ENCODE assay signal across 9 mouse cellular contexts in the genomic region with DNA sequence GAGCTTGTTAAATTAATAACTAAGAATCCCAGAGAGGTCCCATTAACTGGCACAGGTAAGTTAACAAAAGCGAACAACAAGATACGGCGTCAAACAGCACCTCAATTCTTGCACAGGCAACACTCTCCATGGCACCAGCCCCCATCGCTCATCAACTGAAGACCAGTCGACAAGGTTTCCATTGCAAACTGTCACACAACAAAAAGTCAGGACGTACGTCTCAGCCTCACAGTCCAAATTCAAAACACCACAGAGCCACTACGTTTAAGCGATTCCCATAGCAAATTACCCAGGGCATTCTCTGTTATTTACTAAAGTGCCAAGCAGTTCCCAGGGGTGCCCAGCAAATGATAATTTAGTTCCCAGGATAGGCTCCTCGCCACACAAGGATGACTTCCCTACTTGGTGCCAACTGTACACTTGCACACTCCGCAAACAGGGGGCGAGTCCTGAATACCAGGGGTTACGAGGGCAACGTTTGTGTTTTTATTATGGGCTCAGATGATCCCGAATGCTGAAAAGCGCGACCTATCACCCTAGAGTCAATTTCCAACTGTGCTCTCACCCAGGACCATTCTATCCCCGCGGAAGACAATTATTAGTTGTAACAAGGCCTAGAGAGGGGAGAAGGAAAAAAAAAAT. TPM values are rescaled to one million over a fixed set of nuclear protein-coding genes. Genes with fewer than 3 reads are reported as not detected.
A peak's percentile ranks its signal among the peaks of the same experiment; 100 is the strongest.
DNase-seq lines count a peak whose midpoint lies in the region; ATAC-seq and TF ChIP-seq lines count a peak whose summit lies in the region.
"Had no signal": no experiment of that assay in that cellular context is flagged by ENCODE, and none has a peak within 500 bp of the region (broad histone marks: within the 10 kb centered on the region; RNA-seq: fewer than 3 reads in every experiment).

No protein-coding gene starts in this region.

- peak; percentile 36 for DNase-seq in cerebellum, adult 11-12 months
- peak; percentile 24 for DNase-seq in thymus, postnatal 25 days

- H3K36me3 ChIP-seq in ES-Bruce4 (ENCODE audit: control insufficient read depth, insufficient read depth, low read length, poor library complexity, severe bottlenecking) = no peaks in the 10 kb centered on the region
- no peaks in the 10 kb centered on the region for H3K36me3 ChIP-seq in heart, embryonic 12.5 days
- no peaks in the 10 kb centered on the region for H3K36me3 ChIP-seq in kidney, embryonic 16.5 days (ENCODE audit: insufficient read depth, low read length)

- no peak for TF ChIP-seq EP300 in ES-Bruce4 (IDR thresholded peaks at IDR 0.05; ENCODE audit: insufficient read depth, low read depth, low read length)

- H3K4me1 ChIP-seq in ES-Bruce4 (ENCODE audit: control insufficient read depth, insufficient read depth, low read length) = no peaks in the 10 kb centered on the region
- peaks cover 6% of the 10 kb centered on the region; the same call in 1 of the 2 replicates for H3K4me1 ChIP-seq in cortical plate, adult 2 months (ENCODE audit: control insufficient read depth, insufficient read depth, low read length)
- H3K4me1 ChIP-seq in heart, embryonic 12.5 days (replicated peaks) = peaks cover 19% of the 10 kb centered on the region
- H3K4me1 ChIP-seq in kidney, embryonic 16.5 days (ENCODE audit: insufficient read depth, low read length) = peaks cover 24% of the 10 kb centered on the region

- no peak for TF ChIP-seq POLR2A in ES-Bruce4 (IDR thresholded peaks at IDR 0.05; ENCODE audit: insufficient read depth, low read length)
- TF ChIP-seq POLR2A in cortical plate, adult 2 months (IDR thresholded peaks at IDR 0.05; ENCODE audit: extremely low read depth, insufficient read depth, low read length) = no peak

- peak overlapping the region; percentile 87 for H3K4me3 ChIP-seq in ES-Bruce4 (ENCODE audit: low read depth, low read length)
- H3K4me3 ChIP-seq in cortical plate, adult 2 months (ENCODE audit: insufficient read depth, low read length) = peak overlapping the region; percentile 66
- peak overlapping the region; percentile 100 for H3K4me3 ChIP-seq in heart, embryonic 12.5 days
- H3K4me3 ChIP-seq in kidney, embryonic 16.5 days (ENCODE audit: low read length) = peak overlapping the region; percentile 98

- no peak for ATAC-seq in cerebellum, adult (ENCODE audit: insufficient number of reproducible peaks, low FRiP score, low TSS enrichment)
- ATAC-seq in heart, embryonic 12.5 days (ENCODE audit: insufficient number of reproducible peaks, low FRiP score) = no peak
- ATAC-seq in kidney, embryonic 16.5 days (ENCODE audit: low FRiP score, low TSS enrichment) = no peak
- peak; percentile 51 for ATAC-seq in megakaryocyte-erythroid progenitor cell, adult 5-6 weeks (replicated peaks; ENCODE audit: low FRiP score, low TSS enrichment, poor library complexity, severe bottlenecking)

- H3K9ac ChIP-seq in ES-Bruce4 (ENCODE audit: low read depth, poor library complexity, severe bottlenecking) = peak overlapping the region; percentile 100
- peak overlapping the region; percentile 98 for H3K9ac ChIP-seq in heart, embryonic 12.5 days
- peak overlapping the region; percentile 99 for H3K9ac ChIP-seq in kidney, embryonic 16.5 days (replicated peaks; ENCODE audit: low read length)

- peak overlapping the region; percentile 82 for H3K4me2 ChIP-seq in heart, embryonic 12.5 days
- H3K4me2 ChIP-seq in kidney, embryonic 16.5 days (replicated peaks; ENCODE audit: low read depth, low read length) = peak overlapping the region; percentile 65

- no peaks in the 10 kb centered on the region for H3K9me3 ChIP-seq in ES-Bruce4 (replicated peaks; ENCODE audit: control insufficient read depth, insufficient read depth, low read length, poor library complexity, severe bottlenecking)
- H3K9me3 ChIP-seq in heart, embryonic 12.5 days (replicated peaks) = no peaks in the 10 kb centered on the region
- no peaks in the 10 kb centered on the region for H3K9me3 ChIP-seq in kidney, embryonic 16.5 days (ENCODE audit: low read length)

- WGBS in heart, embryonic 12.5 days = 1% methylated on average over 19 of the region's 19 CpGs
- WGBS in kidney, embryonic 16.5 days = under 1% methylated on average over 19 of the region's 19 CpGs

- no peak for TF ChIP-seq CTCF in ES-Bruce4 (IDR thresholded peaks at IDR 0.05; ENCODE audit: low read depth, low read length)
- TF ChIP-seq CTCF in cortical plate, adult 2 months (IDR thresholded peaks at IDR 0.05; ENCODE audit: extremely low read depth, insufficient read depth, low read length) = no peak

- no peaks in the 10 kb centered on the region for H3K27me3 ChIP-seq in ES-Bruce4 (ENCODE audit: control insufficient read depth, insufficient read depth, low read length, poor library complexity, severe bottlenecking)
- no peaks in the 10 kb centered on the region for H3K27me3 ChIP-seq in heart, embryonic 12.5 days (replicated peaks)
- no peaks in the 10 kb centered on the region for H3K27me3 ChIP-seq in kidney, embryonic 16.5 days (ENCODE audit: insufficient read depth, low read length)
- H3K27me3 ChIP-seq: Patski had no signal

- H3K27ac ChIP-seq in ES-Bruce4 (ENCODE audit: insufficient read depth, low read length) = no peak overlapping the region
- no peak overlapping the region for H3K27ac ChIP-seq in cortical plate, adult 2 months (ENCODE audit: insufficient read depth, low read length)
- H3K27ac ChIP-seq in heart, embryonic 12.5 days (ENCODE audit: poor library complexity, severe bottlenecking) = peak overlapping the region; percentile 95
- H3K27ac ChIP-seq in kidney, embryonic 16.5 days (ENCODE audit: low read length) = peak overlapping the region; percentile 98

RNA-seq across cellular contexts. Expression of gene Lrp6, which starts 1.0 kb away (rescaled TPM):
- 46.3 and 53.8 TPM in 2 replicates for polyA plus RNA-seq in ES-Bruce4 (2011; ENCODE audit: insufficient read depth, insufficient read length, low read depth, missing spikeins)
- 24.2 and 25.3 TPM in 2 replicates for polyA plus RNA-seq in cortical plate, adult 2 months (2012; rRNA removed)
- 22.3 and 26.9 TPM in 2 replicates for polyA plus RNA-seq in heart, embryonic 12.5 days (2016; fragmentation: Nextera tagmentation; extraction: Ambion mirVana)
- 34.6 and 37.4 TPM in 2 replicates for polyA plus RNA-seq in kidney, embryonic 16.5 days (2015; fragmentation: Nextera tagmentation; extraction: Ambion mirVana)
- total RNA-seq in megakaryocyte-erythroid progenitor cell, adult 5-6 weeks (2014; fragmentation: Nextera tagmentation) = 22.9 and 31.8 TPM in 2 replicates
- 40.6 and 50.7 TPM in 2 replicates for total RNA-seq in megakaryocyte-erythroid progenitor cell, adult 5-6 weeks (2017)

Comparison
In these comparisons a context has a peak if more than half of its experiments do, and no peak if none do; other contexts are left out.
1. H3K27ac ChIP-seq: peak in heart, embryonic 12.5 days (single experiment) and kidney, embryonic 16.5 days (single experiment); none in ES-Bruce4 (single experiment) and cortical plate, adult 2 months (single experiment).
2. Peak in every context shown above with its lines, with median percentiles within 50 percentile points of each other: H3K4me3 ChIP-seq and H3K9ac ChIP-seq.